Mouse (Mus musculus) MEL (cell line): ENCODE data around the gene Mpp3. TPM values are rescaled to one million over a fixed set of nuclear protein-coding genes. Genes with fewer than 3 reads are reported as not detected.

ENCODE experiments used
- DNase-seq: peaks from one replicate; pipeline ENCODE4 v3.0.0; 2011; ENCODE audit warnings: low read depth, low spot score
- H3K27ac ChIP-seq: 2 replicates; pipeline ENCODE4 v1.5.1; 2012; ENCODE audit warnings: low read depth, mild to moderate bottlenecking, control low read depth, low read length, moderate library complexity; ENCODE audit not compliant: control insufficient read depth
- H3K27me3 ChIP-seq, 2 experiments: fragments of 150-350 bp in 1 of 2; sonication (generic) in 1 of 2; 2 replicates each; pipeline ENCODE4 v1.6.1; 2012; ENCODE audit warnings: low read length in 2 of 2, mild to moderate bottlenecking in 2 of 2, improper control_type of control experiment in 1 of 2, moderate library complexity in 1 of 2; ENCODE audit not compliant: insufficient read depth in 2 of 2, control insufficient read depth in 1 of 2
- H3K36me3 ChIP-seq, 2 experiments: 2 replicates each; pipeline ENCODE4 v1.6.1; 2012 to 2014; ENCODE audit warnings: low read length in 2 of 2, improper control_type of control experiment in 1 of 2, inconsistent platforms in 1 of 2, mild to moderate bottlenecking in 1 of 2; ENCODE audit not compliant: insufficient read depth in 2 of 2, control insufficient read depth in 1 of 2
- H3K4me1 ChIP-seq, 2 experiments: fragments of 150-350 bp in 1 of 2; sonication (generic) in 1 of 2; 2 replicates each; pipeline ENCODE4 v1.6.1; 2012; ENCODE audit warnings: low read length in 2 of 2, improper control_type of control experiment in 1 of 2, mild to moderate bottlenecking in 1 of 2; ENCODE audit not compliant: insufficient read depth in 2 of 2, control insufficient read depth in 1 of 2
- H3K4me3 ChIP-seq, 2 experiments: fragments of 150-350 bp in 1 of 2; sonication (generic) in 1 of 2; 2 replicates each; pipeline ENCODE4 v1.5.1; 2012; ENCODE audit warnings: low read depth in 2 of 2, low read length in 2 of 2, mild to moderate bottlenecking in 2 of 2, moderate library complexity in 2 of 2, control low read depth in 1 of 2, improper control_type of control experiment in 1 of 2; ENCODE audit not compliant: control insufficient read depth in 1 of 2, insufficient read depth in 1 of 2
- H3K79me2 ChIP-seq: 2 replicates; pipeline ENCODE4 v1.6.1; 2012; ENCODE audit warnings: mild to moderate bottlenecking, low read length, moderate library complexity; ENCODE audit not compliant: control insufficient read depth, poor library complexity, insufficient read depth
- H3K9ac ChIP-seq: 2 replicates; pipeline ENCODE4 v1.6.1; 2012; ENCODE audit warnings: low read depth, mild to moderate bottlenecking, control low read depth, low read length, moderate library complexity; ENCODE audit not compliant: control insufficient read depth, poor library complexity, severe bottlenecking
- H3K9me3 ChIP-seq: fragments of 150-350 bp; sonication (generic); replicated peaks from 2 replicates; pipeline ENCODE4 v1.6.1; 2012; ENCODE audit warnings: mild to moderate bottlenecking, low read length, improper control_type of control experiment, moderate library complexity; ENCODE audit not compliant: insufficient read depth
- BHLHE40 ChIP-seq: IDR thresholded peaks from 2 replicates; pipeline ENCODE4 v1.6.1; 2012; ENCODE audit warnings: low read depth, mild to moderate bottlenecking, inconsistent platforms, low read length, improper control_type of control experiment, borderline replicate concordance
- CHD1 ChIP-seq: IDR thresholded peaks from 2 replicates; pipeline ENCODE4 v1.6.1; 2012; ENCODE audit warnings: low read depth, mild to moderate bottlenecking, inconsistent platforms, low read length, improper control_type of control experiment
- CTCF ChIP-seq, 3 experiments: IDR thresholded peaks in 2 of 3; conservative IDR thresholded peaks in 1 of 3; 2 replicates each; pipeline ENCODE4 v1.5.1; 2011 to 2012; ENCODE audit warnings: low read length in 3 of 3, low read depth in 2 of 3, mild to moderate bottlenecking in 2 of 3, improper control_type of control experiment in 1 of 3, inconsistent platforms in 1 of 3, mixed read lengths in 1 of 3, moderate library complexity in 1 of 3; ENCODE audit not compliant: control insufficient read depth in 1 of 3, insufficient read depth in 1 of 3, poor library complexity in 1 of 3, severe bottlenecking in 1 of 3
- E2F4 ChIP-seq: IDR thresholded peaks from 2 replicates; pipeline ENCODE4 v1.6.1; 2011; ENCODE audit warnings: low read depth, low read length, improper control_type of control experiment, borderline replicate concordance
- ETS1 ChIP-seq: IDR thresholded peaks from 2 replicates; pipeline ENCODE4 v1.6.1; 2012; ENCODE audit warnings: low read depth, mild to moderate bottlenecking, inconsistent platforms, low read length, improper control_type of control experiment, moderate library complexity
- GABPA ChIP-seq: IDR thresholded peaks from 2 replicates; pipeline ENCODE4 v1.6.1; 2012; ENCODE audit warnings: low read depth, mild to moderate bottlenecking, inconsistent platforms, low read length, improper control_type of control experiment, moderate library complexity
- GATA1 ChIP-seq: IDR thresholded peaks from 2 replicates; pipeline ENCODE4 v1.6.1; 2011; ENCODE audit warnings: low read depth, low read length, improper control_type of control experiment
- HCFC1 ChIP-seq: IDR thresholded peaks from 2 replicates; pipeline ENCODE4 v1.6.1; 2012; ENCODE audit warnings: low read depth, mild to moderate bottlenecking, inconsistent platforms, low read length, improper control_type of control experiment, moderate library complexity
- MAX ChIP-seq: IDR thresholded peaks from 2 replicates; pipeline ENCODE4 v1.6.1; 2011; ENCODE audit warnings: low read length, improper control_type of control experiment
- MXI1 ChIP-seq: IDR thresholded peaks from 2 replicates; pipeline ENCODE4 v1.6.1; 2011; ENCODE audit warnings: mild to moderate bottlenecking, low read depth, low read length, improper control_type of control experiment
- MYB ChIP-seq: IDR thresholded peaks from 2 replicates; pipeline ENCODE4 v1.6.1; 2011; ENCODE audit warnings: mild to moderate bottlenecking, low read depth, low read length, improper control_type of control experiment
- MYC ChIP-seq: IDR thresholded peaks from 2 replicates; pipeline ENCODE4 v1.6.1; 2011; ENCODE audit warnings: low read depth, mild to moderate bottlenecking, low read length, improper control_type of control experiment, moderate library complexity
- NELFE ChIP-seq: IDR thresholded peaks from 2 replicates; pipeline ENCODE4 v1.6.1; 2011; ENCODE audit warnings: low read depth, low read length, improper control_type of control experiment
- NRF1 ChIP-seq: IDR thresholded peaks from 2 replicates; pipeline ENCODE4 v1.6.1; 2014; ENCODE audit warnings: low read depth, mild to moderate bottlenecking, inconsistent platforms, low read length, improper control_type of control experiment, moderate library complexity; ENCODE audit not compliant: poor library complexity, insufficient read depth, severe bottlenecking
- RAD21 ChIP-seq: IDR thresholded peaks from 2 replicates; pipeline ENCODE4 v1.6.1; 2011; ENCODE audit warnings: mild to moderate bottlenecking, low read depth, low read length, improper control_type of control experiment
- SIN3A ChIP-seq: IDR thresholded peaks from 2 replicates; pipeline ENCODE4 v1.6.1; 2012; ENCODE audit warnings: low read length, improper control_type of control experiment, inconsistent platforms
- SMC3 ChIP-seq: IDR thresholded peaks from 2 replicates; pipeline ENCODE4 v1.6.1; 2011; ENCODE audit warnings: low read depth, low read length, improper control_type of control experiment
- TAL1 ChIP-seq: IDR thresholded peaks from 2 replicates; pipeline ENCODE4 v1.6.1; 2012; ENCODE audit warnings: mild to moderate bottlenecking, inconsistent platforms, low read length, moderate library complexity, mixed read lengths
- TBP ChIP-seq: IDR thresholded peaks from 2 replicates; pipeline ENCODE4 v1.8.0; 2011; ENCODE audit warnings: low read depth, low read length, improper control_type of control experiment
- TCF12 ChIP-seq: IDR thresholded peaks from 2 replicates; pipeline ENCODE4 v1.6.1; 2014; ENCODE audit warnings: low read depth, mild to moderate bottlenecking, inconsistent platforms, low read length, improper control_type of control experiment, moderate library complexity
- UBTF ChIP-seq: IDR thresholded peaks from 2 replicates; pipeline ENCODE4 v1.6.1; 2012; ENCODE audit warnings: low read depth, mild to moderate bottlenecking, inconsistent platforms, low read length, improper control_type of control experiment, moderate library complexity, borderline replicate concordance; ENCODE audit not compliant: insufficient read depth
- USF1 ChIP-seq: IDR thresholded peaks from 2 replicates; pipeline ENCODE4 v1.6.1; 2014; ENCODE audit warnings: low read depth, mild to moderate bottlenecking, inconsistent platforms, low read length, improper control_type of control experiment, moderate library complexity
- USF2 ChIP-seq, 2 experiments: IDR thresholded peaks; 2 replicates each; pipeline ENCODE4 v1.6.1; 2011 to 2012; ENCODE audit warnings: improper control_type of control experiment in 2 of 2, low read length in 2 of 2, borderline replicate concordance in 1 of 2, inconsistent platforms in 1 of 2, low read depth in 1 of 2, mild to moderate bottlenecking in 1 of 2; ENCODE audit not compliant: insufficient read depth in 1 of 2
- ZC3H11A ChIP-seq: IDR thresholded peaks from 2 replicates; pipeline ENCODE4 v1.6.1; 2012; ENCODE audit warnings: low read depth, mild to moderate bottlenecking, inconsistent platforms, low read length, improper control_type of control experiment
- ZMIZ1 ChIP-seq: IDR thresholded peaks from 2 replicates; pipeline ENCODE4 v1.6.1; 2012; ENCODE audit warnings: low read depth, mild to moderate bottlenecking, inconsistent platforms, low read length, improper control_type of control experiment, moderate library complexity
- ZNF384 ChIP-seq: IDR thresholded peaks from 2 replicates; pipeline ENCODE4 v1.6.1; 2012; ENCODE audit warnings: low read depth, mild to moderate bottlenecking, inconsistent platforms, low read length, improper control_type of control experiment
- polyA plus RNA-seq, 2 experiments: library from polyadenylated mRNA; stranded (reverse) in 1 of 2; unstranded in 1 of 2; fragments of >175 nt in 1 of 2; fragments of >200 nt in 1 of 2; gene quantifications; 2 replicates each; pipeline versions ENCODE4 v1.2.1 to v1.2.4; 2012; ENCODE audit warnings: low replicate concordance in 2 of 2, low read depth in 1 of 2; ENCODE audit not compliant: insufficient read length in 2 of 2, insufficient read depth in 1 of 2, missing spikeins in 1 of 2
- total RNA-seq: library from RNA; depleted of rRNA; stranded (reverse); fragments of 300-350 nt; gene quantifications from 2 replicates; pipeline ENCODE4 v1.2.3, GENCODE M21; 2012

Gene Mpp3
- total and polyA plus RNA-seq, 3 experiments: 5.5 to 7.1 TPM; not detected in 1

- Histone ChIP-seq H3K9me3 (no peaks in the 10 kb centered on the region), H3K27me3 (no peaks in the 10 kb centered on the region), H3K4me3 (no peak overlapping the region), H3K36me3 (peaks cover 0 to 4% of the 10 kb centered on the region in 2 experiments; a peak in 2 of 4 replicates), H3K27ac (no peak overlapping the region), H3K4me1 (peaks cover 5 to 9% of the 10 kb centered on the region in 2 experiments; a peak in 2 of 4 replicates), H3K79me2 (no peaks in the 10 kb centered on the region), H3K9ac (no peak overlapping the region)
- no peak for DNase-seq
- TF ChIP-seq TCF12 (no peak), ZC3H11A (no peak), UBTF (no peak), ZNF384 (no peak)
Observed at GRCm38 (mm10) chr11:102069633-102070032, 41.4 kb upstream of the Mpp3 start.

GRCm38 (mm10) chr11:102068969-102069368 lies 40.7 kb upstream of the Mpp3 start:
- Histone ChIP-seq H3K27ac (no peak overlapping the region), H3K27me3 (no peaks in the 10 kb centered on the region), H3K79me2 (no peaks in the 10 kb centered on the region), H3K4me1 (peaks cover 5 to 9% of the 10 kb centered on the region in 2 experiments; a peak in 2 of 4 replicates), H3K9me3 (no peaks in the 10 kb centered on the region), H3K9ac (no peak overlapping the region), H3K36me3 (peaks cover 0 to 4% of the 10 kb centered on the region in 2 experiments; a peak in 2 of 4 replicates), H3K4me3 (no peak overlapping the region)
- DNase-seq: peak; percentile 61
- TF ChIP-seq MXI1 (no peak), NRF1 (no peak), GABPA (no peak), ZMIZ1 (no peak), ZNF384 (no peak), NELFE (no peak), ETS1 (no peak), TAL1 (no peak), BHLHE40 (no peak), MYC (no peak), SMC3 (peak; percentile 81), CHD1 (no peak), USF1 (no peak), TBP (no peak), TCF12 (no peak), SIN3A (0 out of 2 replicates have a peak, but pooled peaks have one; percentile 23), MYB (no peak), ZC3H11A (peak; percentile 60), HCFC1 (no peak), GATA1 (no peak), RAD21 (peak; percentile 74), CTCF (IDR thresholded peaks at IDR 0.05 in 2 of 3, conservative IDR thresholded peaks at IDR 0.05 in 1 of 3; ENCODE audit: control insufficient read depth in 1 of 3, insufficient read depth in 1 of 3, low read depth in 2 of 3, low read length in 3 of 3, poor library complexity in 1 of 3, severe bottlenecking in 1 of 3) (peak; percentile 41 to 78 (median 47)), E2F4 (no peak), USF2 (IDR thresholded peaks at IDR 0.05; ENCODE audit: borderline replicate concordance in 1 of 2, insufficient read depth in 1 of 2, low read depth in 1 of 2, low read length in 2 of 2) (no peak), MAX (no peak)
